Mouse (Mus musculus) hindlimb bud, embryonic 11.5 days (tissue): ENCODE measurements around the gene 1700025C18Rik.

ENCODE experiments used
- DNase-seq: peaks from one replicate; pipeline ENCODE4 v3.0.0-alpha.2; 2012; ENCODE audit warnings: low read depth, low spot score; ENCODE audit errors: extremely low spot score

The 1700025C18Rik gene

GRCm38 (mm10) chr2:165078605-165079004, 11.9 kb downstream of the 1700025C18Rik start:
- DNase-seq = no peak

DNA sequence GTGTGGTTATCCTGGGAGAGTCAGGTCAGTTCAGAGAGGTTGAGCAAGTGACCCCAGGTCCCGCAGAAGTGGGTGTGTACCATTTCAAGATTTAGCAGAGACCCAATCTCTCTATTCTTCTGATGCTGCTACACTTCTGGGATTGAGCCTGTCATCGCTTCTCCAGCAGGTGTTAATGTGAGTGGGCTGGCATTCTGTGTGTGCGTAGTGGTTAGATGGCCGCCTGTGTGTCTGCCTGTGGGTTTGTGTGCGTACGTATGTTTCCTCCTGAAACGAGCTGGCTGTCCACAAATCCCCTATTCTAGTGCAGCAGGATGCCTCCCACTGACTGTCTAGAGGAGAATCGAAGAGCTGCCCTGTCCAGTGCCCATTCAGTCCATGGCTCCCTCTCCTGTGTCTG, 12.5 kb downstream of the 1700025C18Rik start:
- DNase-seq = no peak

DNA sequence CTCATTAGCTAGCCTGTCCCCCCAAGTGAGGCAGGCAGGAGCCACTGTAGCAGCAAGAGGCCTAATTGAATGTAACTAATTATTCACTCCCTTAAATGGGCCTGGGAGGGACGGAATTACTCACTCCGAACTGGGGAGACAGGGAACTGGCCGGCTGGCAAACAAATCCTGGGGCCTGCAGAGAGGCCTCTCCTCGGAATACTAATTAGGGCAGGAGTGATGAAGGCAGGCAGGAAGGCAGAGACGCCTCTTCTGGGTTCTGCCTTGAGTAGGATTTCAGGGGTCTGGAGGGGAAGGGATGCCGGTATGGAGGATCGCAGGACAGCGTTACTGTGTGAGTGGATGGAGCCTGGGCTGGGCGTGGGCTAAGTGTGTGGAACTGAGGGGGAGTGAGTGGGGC, 13.5 kb downstream of the 1700025C18Rik start:
- no peak for DNase-seq

DNA sequence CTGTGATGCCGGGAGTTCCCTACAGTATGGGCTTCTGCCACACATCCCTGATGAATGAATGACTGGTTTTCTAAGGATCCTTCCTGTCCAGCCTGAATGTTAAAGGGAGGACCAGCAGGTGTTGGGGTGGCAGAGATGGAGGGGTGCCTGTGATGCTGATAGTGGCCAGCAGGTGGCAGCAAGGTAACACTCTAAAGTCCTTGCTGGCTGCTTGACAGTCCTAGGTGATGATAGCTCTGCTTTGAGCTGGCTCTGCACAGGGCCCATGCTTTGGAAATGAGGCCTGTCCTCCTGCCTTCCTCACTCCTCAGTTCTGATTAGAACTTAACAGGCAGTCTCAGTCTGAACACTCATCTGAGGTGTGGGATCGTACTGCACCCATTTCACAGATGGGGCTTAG, 15.6 kb downstream of the 1700025C18Rik start:
- DNase-seq = peak; percentile 49

DNA sequence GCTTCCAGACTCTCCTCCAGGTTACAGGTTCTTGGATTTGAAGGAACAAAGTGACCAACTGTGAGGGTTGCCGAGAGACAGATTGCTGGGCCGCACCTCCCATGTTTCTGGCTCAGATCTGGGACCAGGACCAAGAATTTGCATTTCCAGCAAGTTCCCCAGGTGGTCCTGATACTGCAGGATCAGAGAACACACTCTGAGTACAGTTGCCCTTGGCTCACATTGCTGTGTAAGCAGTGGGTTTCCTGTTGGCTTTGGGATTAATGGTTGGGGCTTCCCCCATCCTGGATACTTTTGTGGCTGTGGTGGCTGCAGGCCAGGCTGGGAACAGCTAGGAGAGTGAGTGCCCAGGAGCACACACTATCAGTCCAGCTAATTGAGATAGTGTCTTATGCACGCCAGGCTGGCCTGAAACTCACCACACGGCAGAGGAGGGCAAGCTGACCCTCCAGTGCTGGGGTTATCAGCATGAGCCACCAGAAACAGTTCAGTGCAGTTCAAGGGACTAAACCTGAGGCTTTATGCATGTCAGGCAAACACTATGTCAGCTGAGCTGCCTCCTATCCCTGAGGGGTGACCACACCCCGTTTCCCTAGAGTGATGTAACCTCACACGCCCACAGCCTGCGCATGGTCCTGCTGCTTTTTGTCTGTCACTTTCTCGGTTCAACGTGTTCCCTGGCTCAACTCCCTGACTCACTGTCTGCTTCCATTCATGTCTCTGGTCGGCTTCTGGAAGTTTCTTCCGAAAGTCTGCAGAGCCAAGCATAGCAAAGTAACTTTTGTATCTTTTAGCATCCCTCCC, 16.3 kb downstream of the 1700025C18Rik start:
- no peak for DNase-seq

DNA sequence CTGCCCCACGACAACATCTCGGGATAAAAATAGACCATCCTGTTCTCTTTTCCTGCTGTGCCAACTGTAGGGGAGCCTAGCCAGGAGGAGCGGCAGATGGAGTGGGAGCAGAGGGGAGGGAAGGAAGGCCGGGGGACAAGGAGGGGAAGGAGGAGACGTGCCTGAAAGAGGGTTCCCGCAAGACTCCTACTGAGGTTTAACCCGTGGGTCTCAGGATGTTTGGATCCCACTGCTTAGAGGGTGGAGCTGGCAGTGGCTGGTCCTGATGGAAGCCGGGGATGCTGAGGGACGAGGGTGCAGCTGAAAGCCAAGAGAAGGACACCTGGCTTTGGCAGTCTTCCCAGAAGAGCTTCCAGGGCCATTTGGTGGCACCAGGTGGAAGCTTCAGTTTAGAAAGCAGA, 17.2 kb downstream of the 1700025C18Rik start:
- no peak for DNase-seq

DNA sequence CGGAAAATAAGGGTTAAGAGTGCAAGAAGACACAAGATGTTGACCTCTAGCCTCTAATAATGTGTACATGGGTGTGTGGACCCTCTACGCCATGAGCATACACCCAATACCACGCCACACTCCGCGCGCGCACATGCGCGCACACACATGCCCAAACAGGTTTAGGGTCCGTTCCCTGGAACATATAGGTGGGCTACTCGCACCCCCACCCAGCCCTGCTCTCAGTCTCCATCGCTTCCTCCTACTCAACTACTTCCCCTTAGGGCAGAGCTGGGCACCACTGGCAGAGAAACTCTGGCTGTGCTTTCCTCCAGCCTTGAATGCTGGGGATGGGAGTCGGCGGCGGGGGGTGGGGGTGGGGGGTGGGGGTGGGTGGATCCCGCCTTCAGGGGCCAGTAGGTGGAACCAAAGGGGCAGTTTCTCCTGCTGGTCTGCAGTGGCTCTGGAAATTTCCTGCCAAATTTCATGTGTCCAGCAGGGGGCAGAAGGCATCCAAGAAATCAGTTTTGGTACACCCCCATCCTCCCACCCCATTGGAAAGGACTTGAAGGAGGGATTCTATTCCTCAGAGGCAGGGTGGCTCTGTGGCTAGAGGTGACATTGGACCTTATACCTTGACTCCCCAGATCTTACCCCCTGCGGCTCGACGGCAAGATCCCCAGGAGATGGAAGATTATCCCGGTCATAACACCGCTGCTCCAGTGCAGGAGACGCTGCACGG, 20.3 kb downstream of the 1700025C18Rik start:
- peak; percentile 57 for DNase-seq

- no peak for DNase-seq
Observed at GRCm38 (mm10) chr2:165068806-165069205, 21.7 kb downstream of the 1700025C18Rik start.

DNA sequence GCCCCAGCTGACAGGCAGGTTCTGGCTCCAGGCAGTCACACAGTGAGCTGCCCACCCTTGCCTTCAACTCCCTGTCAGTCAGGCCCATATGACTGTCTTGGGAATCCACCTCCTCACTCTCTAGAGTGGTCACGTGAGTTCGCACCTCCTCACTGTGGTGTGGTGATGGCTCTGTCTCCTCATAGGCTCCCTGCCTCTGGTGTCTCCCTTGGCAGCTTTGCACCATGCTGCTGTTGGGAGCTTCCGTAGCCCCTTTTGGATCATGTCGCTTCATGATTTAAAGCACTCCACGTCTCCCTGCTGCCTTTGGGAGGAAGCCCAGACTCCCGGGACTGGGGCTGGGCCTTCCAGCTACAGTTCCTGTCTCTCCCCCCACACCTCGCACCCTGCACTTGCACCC, 26.1 kb downstream of the 1700025C18Rik start:
- DNase-seq = no peak

DNA sequence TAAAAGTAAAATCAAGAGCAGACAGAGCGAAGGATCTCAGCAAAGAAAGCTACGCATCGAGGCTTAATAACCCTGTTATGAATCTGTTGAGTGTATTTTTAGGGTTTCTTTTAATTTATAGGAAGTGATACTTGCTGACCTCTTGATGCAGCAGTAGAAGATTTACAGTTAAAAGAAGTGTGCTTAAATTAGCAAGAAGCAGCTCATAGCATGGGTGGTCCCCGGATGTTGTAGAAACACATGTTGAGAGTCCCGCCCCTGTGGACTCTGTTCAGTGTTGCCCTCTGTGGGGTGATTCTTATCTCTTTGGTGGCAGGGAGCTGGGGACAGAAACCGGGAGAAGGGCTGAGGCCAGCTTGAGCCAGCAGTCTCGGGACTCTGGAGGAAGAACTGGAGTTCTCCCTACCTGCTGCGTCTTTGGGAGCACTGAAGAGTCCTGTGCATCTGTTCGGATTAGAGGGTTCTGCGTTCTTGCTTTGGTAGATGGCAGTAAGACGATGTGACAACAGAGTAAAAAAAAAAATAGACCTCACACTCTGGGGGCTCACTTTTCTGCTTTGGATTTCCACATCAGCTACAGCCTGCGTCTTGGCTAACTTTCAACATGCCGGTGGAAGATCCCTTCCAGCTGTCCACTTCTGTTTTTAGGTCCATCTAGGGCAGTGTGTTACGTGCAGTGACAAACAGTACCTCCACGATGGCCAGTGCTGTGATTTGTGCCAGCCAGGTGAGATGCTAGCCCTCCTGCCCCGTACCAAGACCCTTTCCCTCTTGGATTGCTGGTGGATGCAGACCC, 28.7 kb downstream of the 1700025C18Rik start:
- no peak for DNase-seq

DNA sequence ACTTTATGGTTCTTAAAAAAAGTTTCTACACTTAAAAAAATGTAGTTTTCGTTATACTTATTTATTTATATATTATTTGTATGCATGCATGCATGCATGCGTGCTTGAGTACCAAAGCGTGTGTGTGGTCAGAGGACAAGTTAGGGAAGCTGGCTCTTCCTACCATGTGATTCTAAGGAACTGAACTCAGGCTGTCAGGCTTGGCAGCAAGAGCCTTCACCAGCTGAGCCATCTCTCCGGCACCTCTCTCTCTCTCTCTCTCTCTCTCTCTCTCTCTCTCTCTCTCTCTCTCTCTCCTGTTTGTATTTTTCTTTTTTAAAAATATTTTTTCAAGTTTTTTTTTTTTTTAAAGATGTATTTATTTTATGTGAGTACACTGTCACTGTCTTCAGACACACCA, 30.6 kb downstream of the 1700025C18Rik start:
- no peak for DNase-seq

GRCm38 (mm10) chr2:165056377-165057085, 34.0 kb downstream of the 1700025C18Rik start:
- DNase-seq = no peak

- no peak for DNase-seq
Observed at GRCm38 (mm10) chr2:165055905-165056304, 34.6 kb downstream of the 1700025C18Rik start.

- DNase-seq = peak; percentile 37
Observed at GRCm38 (mm10) chr2:165054888-165055852, 35.4 kb downstream of the 1700025C18Rik start, which contains the start of gene Cd40. Cd40 (plus strand) TSS chr2:165055627.

DNA sequence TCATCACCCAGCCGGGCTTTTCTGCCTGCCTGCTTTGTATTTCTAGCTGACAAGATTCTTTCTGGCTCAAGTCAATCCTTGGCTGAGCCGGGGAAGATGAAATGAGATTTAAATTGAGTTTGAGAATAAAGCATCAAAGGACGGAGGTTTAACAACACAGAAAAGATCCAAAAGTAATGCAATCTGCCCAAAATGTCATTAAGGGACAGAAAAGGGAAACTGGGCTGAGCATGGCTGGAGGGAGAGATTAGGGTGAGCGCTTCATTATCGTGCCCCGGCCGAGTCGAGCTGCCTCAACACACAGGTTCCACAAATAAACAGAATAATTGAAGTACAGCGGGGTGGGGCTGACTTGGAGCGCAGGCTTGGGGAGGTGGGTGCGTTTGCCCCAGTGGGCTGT, 39.0 kb downstream of the 1700025C18Rik start:
- no peak for DNase-seq

DNA sequence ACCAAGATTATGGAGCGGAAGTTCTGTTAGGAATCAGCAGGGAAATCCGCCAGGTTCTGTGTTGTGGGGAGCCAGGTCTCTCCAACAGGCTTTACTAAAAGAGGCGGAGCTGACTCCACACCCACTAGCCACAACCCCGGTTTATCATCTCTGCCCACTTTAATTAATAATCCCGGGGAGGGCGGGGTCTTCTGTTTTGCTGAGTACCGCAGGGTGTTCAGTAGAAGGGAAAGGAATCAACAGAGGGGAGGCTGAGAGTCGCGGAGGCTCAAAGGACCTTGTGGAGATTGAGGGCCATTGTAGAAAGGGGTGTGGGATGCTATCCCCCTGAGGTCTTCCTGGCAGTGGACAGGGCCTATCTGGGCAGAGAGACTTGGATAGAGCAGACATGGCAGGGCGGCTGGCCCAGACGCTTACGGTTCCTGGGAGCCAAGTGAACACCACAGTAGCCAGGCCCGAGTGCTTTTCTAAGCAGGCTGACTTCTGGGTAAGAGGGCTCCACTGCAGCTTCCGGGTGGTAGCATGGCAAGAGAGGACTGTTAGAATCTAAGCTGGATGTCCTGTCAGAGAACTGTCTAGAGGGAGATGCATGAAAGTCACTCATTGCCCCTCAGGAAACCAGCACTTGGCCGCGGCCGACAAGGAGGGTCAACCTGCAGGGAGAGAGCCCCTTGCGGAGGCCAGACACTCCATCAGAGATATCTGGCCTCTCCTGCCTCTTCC, 39.6 kb downstream of the 1700025C18Rik start:
- DNase-seq = no peak

DNA sequence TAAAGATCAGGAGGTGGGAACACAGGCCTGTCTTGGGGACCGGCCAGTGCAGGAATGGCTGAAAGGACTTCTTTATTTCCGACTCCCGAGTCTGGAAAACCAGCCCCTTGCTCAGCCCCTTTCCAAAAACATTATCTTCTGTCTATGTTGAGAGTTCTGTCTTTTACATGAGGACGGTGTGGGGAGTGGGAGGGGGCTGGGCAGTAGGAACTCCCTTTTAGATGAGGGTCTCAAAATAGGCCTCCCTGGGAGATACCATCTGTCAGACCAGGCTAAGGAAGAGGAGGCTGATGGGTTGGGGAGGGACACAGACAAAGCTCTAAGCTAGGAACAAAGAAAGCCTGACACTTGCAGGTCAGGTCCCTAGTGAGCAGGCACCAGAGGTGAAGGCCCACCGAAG, 41.5 kb downstream of the 1700025C18Rik start:
- no peak for DNase-seq

- no peak for DNase-seq
Observed at GRCm38 (mm10) chr2:165043729-165044128, 46.8 kb downstream of the 1700025C18Rik start.

- no peak for DNase-seq
Observed at GRCm38 (mm10) chr2:165043090-165043636, 47.4 kb downstream of the 1700025C18Rik start.
